Mouse (Mus musculus) erythroblast, embryonic 14.5 days (primary cell): ENCODE measurements around the gene Vezt. TPM values are rescaled to one million over a fixed set of nuclear protein-coding genes. Genes with fewer than 3 reads are reported as not detected.

Experiments used
- H3K27me3 ChIP-seq: 2 replicates; pipeline ENCODE4 v1.6.1; 2012; ENCODE audit warnings: inconsistent platforms; ENCODE audit not compliant: control insufficient read depth
- H3K36me3 ChIP-seq: 2 replicates; pipeline ENCODE4 v1.6.1; 2012; ENCODE audit warnings: mild to moderate bottlenecking, inconsistent platforms; ENCODE audit not compliant: control insufficient read depth
- H3K4me1 ChIP-seq: 2 replicates; pipeline ENCODE4 v1.6.1; 2012; ENCODE audit warnings: inconsistent platforms; ENCODE audit not compliant: control insufficient read depth
- H3K4me3 ChIP-seq: replicated peaks from 2 replicates; pipeline ENCODE3; 2012; ENCODE audit warnings: moderate library complexity, mild to moderate bottlenecking, inconsistent platforms
- H3K9me3 ChIP-seq: 2 replicates; pipeline ENCODE4 v1.6.1; 2012; ENCODE audit warnings: low read length, inconsistent platforms, mixed read lengths; ENCODE audit not compliant: control insufficient read depth
- GATA1 ChIP-seq: IDR thresholded peaks from 2 replicates; pipeline ENCODE4 v1.6.1; 2012; ENCODE audit warnings: low read length, inconsistent platforms, mixed read lengths
- TAL1 ChIP-seq: IDR thresholded peaks from 3 replicates; pipeline ENCODE4 v1.6.1; 2012; ENCODE audit warnings: low read length, inconsistent platforms, mixed read lengths
- polyA plus RNA-seq: library from polyadenylated mRNA; stranded (reverse); fragments of >175 nt; gene quantifications from 2 replicates; pipeline ENCODE4 v1.2.3, GENCODE M21; 2012

Vezt gene
- polyA plus RNA-seq, 1 experiment, result 0.83 TPM

- Histone ChIP-seq H3K9me3 (no peaks in the 10 kb centered on the region), H3K27me3 (no peaks in the 10 kb centered on the region), H3K4me1 (peaks cover 4% of the 10 kb centered on the region), H3K4me3 (no peak overlapping the region), H3K36me3 (no peaks in the 10 kb centered on the region)
- TF ChIP-seq TAL1 (no peak), GATA1 (no peak)
Measured at GRCm38 (mm10) chr10:93924666-93925065, 111.0 kb downstream of the Vezt start.

- Histone ChIP-seq H3K27me3 (peaks cover 6% of the 10 kb centered on the region), H3K9me3 (peaks cover 2% of the 10 kb centered on the region; the same call in 1 of the 2 replicates), H3K4me3 (no peak overlapping the region), H3K4me1 (peaks cover 22% of the 10 kb centered on the region), H3K36me3 (no peaks in the 10 kb centered on the region)
- TF ChIP-seq TAL1 (no peak), GATA1 (no peak)
Measured at GRCm38 (mm10) chr10:93921160-93921559, 114.5 kb downstream of the Vezt start.

- peaks cover 32% of the 10 kb centered on the region for H3K4me1 ChIP-seq
Measured at GRCm38 (mm10) chr10:93919227-93919626, 116.4 kb downstream of the Vezt start.

GRCm38 (mm10) chr10:93918701-93919100 is 116.9 kb downstream of the Vezt start:
- Histone ChIP-seq H3K36me3 (no peaks in the 10 kb centered on the region), H3K4me3 (no peak overlapping the region), H3K27me3 (peaks cover 6% of the 10 kb centered on the region), H3K4me1 (peaks cover 35% of the 10 kb centered on the region), H3K9me3 (peaks cover 2% of the 10 kb centered on the region; the same call in 1 of the 2 replicates)
- TF ChIP-seq GATA1 (no peak), TAL1 (no peak)

More at GRCm38 (mm10) chr10:93919227-93919626, 116.4 kb downstream of the Vezt start:
- peaks cover 2% of the 10 kb centered on the region; the same call in 1 of the 2 replicates for H3K9me3 ChIP-seq
- H3K4me3 ChIP-seq, result no peak overlapping the region
- H3K27me3 ChIP-seq, result peaks cover 6% of the 10 kb centered on the region
- H3K36me3 ChIP-seq, result no peaks in the 10 kb centered on the region
- no peak for TF ChIP-seq GATA1
- TF ChIP-seq TAL1, result no peak

GRCm38 (mm10) chr10:93918087-93918486 is 117.5 kb downstream of the Vezt start:
- Histone ChIP-seq H3K4me1 (peaks cover 41% of the 10 kb centered on the region), H3K36me3 (no peaks in the 10 kb centered on the region), H3K9me3 (peaks cover 2% of the 10 kb centered on the region; the same call in 1 of the 2 replicates), H3K27me3 (peaks cover 6% of the 10 kb centered on the region), H3K4me3 (no peak overlapping the region)
- TF ChIP-seq GATA1, result no peak
- no peak for TF ChIP-seq TAL1

GRCm38 (mm10) chr10:93916778-93917177 is 118.8 kb downstream of the Vezt start:
- TF ChIP-seq TAL1 (no peak), GATA1 (no peak)
- H3K4me3 ChIP-seq, result no peak overlapping the region
- H3K27me3 ChIP-seq, result peaks cover 6% of the 10 kb centered on the region
- H3K9me3 ChIP-seq, result peaks cover 2% of the 10 kb centered on the region; the same call in 1 of the 2 replicates
- H3K4me1 ChIP-seq, result peaks cover 54% of the 10 kb centered on the region
- H3K36me3 ChIP-seq, result no peaks in the 10 kb centered on the region

- H3K9me3 ChIP-seq, result peaks cover 2% of the 10 kb centered on the region; the same call in 1 of the 2 replicates
- H3K4me1 ChIP-seq, result peaks cover 61% of the 10 kb centered on the region
- H3K27me3 ChIP-seq, result peaks cover 6% of the 10 kb centered on the region
- no peak for TF ChIP-seq TAL1
- TF ChIP-seq GATA1, result no peak
- no peaks in the 10 kb centered on the region for H3K36me3 ChIP-seq
- H3K4me3 ChIP-seq, result no peak overlapping the region
Measured at GRCm38 (mm10) chr10:93915531-93916275, 119.9 kb downstream of the Vezt start.

GRCm38 (mm10) chr10:93913525-93913924 is 122.1 kb downstream of the Vezt start:
- TF ChIP-seq TAL1 (no peak), GATA1 (no peak)
- Histone ChIP-seq H3K36me3 (no peaks in the 10 kb centered on the region), H3K27me3 (no peaks in the 10 kb centered on the region), H3K4me3 (no peak overlapping the region), H3K4me1 (peaks cover 54% of the 10 kb centered on the region), H3K9me3 (peaks cover 2% of the 10 kb centered on the region; the same call in 1 of the 2 replicates)

- TF ChIP-seq TAL1 (no peak), GATA1 (no peak)
- Histone ChIP-seq H3K27me3 (no peaks in the 10 kb centered on the region), H3K36me3 (no peaks in the 10 kb centered on the region), H3K4me3 (no peak overlapping the region), H3K4me1 (peaks cover 48% of the 10 kb centered on the region), H3K9me3 (peaks cover 2% of the 10 kb centered on the region; the same call in 1 of the 2 replicates)
Measured at GRCm38 (mm10) chr10:93912917-93913316, 122.7 kb downstream of the Vezt start.
